Mouse (Mus musculus) mouse trophoblast stem cell (cell line): ENCODE results near the gene Hoxc10.

ENCODE experiments used
- in situ Hi-C, 2 experiments: fragments of 300-500 bp; cut with MseI, MboI; formaldehyde crosslinking; loops; 2 replicates in 1 of 2; 3 replicates in 1 of 2; pipeline ENCODE4 v1.15.1; 2025

The Hoxc10 gene

DNA sequence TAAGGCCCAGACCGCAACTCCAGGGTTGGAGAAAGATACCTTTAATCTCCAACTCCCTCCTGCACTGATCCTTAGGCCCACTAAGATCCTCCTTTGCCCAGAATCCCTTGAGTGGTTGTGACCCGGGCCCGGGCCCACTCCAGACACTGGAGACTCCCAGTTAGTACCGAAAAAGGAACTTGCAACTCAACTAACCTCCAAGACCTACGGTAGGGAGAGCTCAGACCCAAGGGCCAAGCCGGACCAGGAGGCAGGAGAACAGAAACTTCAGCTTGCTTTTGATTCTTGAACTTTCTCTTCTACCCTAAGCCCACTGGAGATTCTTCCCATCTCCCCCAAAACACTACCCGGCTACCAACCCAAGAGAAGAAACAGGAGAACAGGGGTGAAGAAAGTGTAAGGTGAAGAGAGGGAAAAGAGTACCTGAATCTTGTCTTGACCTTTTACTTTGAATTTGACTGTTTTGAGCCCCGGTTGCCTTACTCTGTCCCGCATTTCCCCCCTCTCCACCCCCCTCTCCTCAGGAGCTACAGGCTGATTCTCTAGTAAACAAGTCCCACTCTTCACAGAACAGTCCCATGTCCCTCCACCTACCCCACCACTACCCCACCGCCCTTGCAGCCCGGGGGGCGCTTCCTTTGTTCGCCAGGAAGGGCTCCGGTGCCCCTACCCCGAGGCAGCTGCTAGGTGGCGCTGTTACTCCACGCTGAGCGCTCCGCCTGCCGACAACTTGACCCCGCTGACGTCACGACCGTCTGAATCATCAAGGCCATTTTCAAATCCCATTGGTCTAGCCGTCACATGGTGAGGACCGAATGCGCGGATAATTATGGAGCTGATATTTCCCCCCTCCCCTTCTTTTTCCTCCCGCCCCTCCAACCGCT, 462 bp upstream of the Hoxc10 start:
- in situ Hi-C loops: no loop called here

DNA sequence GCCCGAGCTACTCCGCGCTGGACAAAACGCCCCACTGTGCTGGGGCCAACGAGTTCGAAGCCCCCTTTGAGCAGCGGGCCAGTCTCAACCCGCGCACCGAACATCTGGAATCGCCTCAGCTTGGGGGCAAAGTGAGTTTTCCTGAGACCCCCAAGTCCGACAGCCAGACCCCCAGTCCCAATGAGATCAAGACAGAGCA, 615 bp downstream of the Hoxc10 start, which contains the start of gene Hoxc5:
Gene Hoxc5, plus strand, starts transcription at position 132 of the 199 bp plus-strand sequence.
- in situ Hi-C loops: no loop called here

DNA sequence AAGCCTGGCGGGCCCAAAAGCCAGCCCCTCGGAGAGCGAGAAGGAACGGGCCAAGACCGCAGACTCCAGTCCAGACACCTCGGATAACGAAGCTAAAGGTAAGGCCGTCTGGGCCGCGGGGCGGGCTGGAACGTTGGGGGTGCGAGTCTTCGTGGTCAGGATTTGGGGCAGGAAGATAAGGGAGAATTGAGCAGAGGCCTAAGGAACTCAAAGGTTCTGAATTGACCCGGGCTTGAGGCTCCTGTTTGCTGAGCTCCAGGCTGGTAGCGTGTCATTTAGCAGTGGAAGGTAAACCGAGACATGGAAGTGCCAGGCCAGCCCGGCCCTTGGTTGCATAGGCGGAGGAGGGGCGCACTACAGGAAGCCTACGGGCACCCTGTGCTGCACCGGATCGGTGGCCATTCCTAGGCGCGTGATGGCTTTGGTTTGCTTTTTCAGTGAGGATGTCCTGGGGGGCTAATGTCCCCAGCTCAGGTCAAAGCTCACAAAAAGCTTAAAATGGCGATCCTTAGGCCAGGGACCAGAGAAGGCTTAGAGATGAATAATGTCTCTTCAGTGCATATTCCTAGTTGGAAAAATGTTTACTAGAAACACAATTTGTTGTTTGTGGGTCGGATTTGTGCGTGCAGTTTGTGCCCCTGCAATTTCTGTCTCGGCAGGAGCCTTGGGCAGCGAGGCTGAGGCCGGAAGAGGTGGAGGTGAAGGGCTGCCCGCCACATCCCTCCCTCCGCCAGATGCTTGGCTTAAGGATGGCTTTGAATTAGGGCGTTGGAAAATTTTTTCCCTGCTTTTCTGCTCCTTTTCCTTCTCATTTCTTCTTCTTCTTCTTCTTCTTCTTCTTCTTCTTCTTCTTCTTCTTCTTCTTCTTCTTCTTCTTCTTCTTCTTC, 1.2 kb downstream of the Hoxc10 start:
- in situ Hi-C loops: no loop called here

DNA sequence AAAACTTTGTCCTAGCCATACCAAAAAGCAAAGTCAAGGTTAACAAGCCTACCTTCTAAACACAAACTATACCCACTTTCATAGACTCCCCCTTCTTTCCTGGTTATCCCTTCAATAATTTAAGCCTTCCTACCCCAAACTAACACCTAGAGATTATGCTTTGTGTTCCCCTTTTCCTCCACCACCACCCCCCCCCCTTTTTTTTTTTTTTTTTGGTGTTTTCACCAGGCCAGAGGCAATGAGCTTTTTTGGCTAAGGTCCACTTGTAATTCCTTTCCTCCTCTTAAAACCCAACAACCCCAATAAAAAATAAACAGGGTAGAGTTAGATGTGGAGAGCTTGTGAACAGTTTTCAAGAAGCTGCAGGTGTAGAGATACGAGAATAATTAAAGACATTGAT, 2.7 kb downstream of the Hoxc10 start:
- in situ Hi-C loops: no loop called here

DNA sequence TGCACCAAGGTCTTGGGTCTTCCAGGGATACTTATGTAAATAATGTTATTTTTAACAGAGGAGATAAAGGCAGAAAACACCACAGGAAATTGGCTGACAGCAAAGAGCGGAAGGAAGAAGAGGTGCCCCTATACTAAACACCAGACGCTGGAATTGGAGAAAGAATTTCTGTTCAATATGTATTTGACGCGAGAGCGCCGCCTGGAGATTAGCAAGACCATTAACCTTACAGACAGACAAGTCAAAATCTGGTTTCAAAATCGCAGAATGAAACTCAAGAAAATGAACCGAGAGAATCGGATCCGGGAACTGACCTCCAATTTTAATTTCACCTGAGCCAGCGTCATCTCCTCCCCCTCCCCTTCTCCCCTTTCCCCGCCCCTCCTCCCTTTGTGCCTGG, 4.1 kb downstream of the Hoxc10 start:
- in situ Hi-C loops: no loop called here

DNA sequence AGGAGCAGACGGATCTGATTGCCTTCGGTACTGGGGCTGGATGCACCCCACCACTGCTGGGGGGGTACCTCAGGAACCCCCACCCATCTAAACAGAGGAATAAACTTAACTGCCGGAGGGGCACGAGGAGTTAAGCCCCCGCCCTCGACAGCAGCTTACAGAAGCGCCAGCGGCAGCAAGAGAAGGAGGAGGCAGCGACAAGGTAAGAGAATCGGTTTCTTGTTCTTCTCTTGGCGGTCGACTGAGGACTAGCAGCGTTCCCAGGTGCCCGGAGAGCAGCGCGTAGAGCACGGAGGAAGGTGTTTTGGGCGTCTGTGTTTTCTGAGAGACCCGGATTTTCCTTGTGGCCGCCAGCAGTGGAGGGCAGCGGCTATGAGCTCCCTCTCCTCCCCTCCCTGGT, 5.7 kb downstream of the Hoxc10 start:
- in situ Hi-C loops: no loop called here

DNA sequence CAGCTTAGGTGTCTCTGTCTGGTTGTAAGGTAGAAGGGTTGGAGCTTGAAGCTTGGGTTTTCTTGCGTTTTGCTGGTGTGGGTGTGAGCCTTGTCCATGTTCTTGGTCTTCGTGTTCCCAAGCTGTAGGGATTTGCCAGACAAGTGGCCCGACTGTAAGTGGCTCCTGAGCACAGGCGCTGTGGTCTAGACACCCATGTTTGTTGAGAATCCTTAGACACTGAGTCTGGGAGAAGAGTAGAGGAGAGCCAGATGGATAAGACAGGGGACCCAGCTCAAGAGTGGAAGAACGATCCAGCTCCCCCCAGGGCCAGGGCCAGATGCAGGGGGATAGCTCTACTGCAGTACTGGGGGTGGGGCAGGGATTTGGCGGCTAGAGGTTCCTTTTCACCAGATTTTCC, 6.2 kb downstream of the Hoxc10 start:
- in situ Hi-C loops: no loop called here

DNA sequence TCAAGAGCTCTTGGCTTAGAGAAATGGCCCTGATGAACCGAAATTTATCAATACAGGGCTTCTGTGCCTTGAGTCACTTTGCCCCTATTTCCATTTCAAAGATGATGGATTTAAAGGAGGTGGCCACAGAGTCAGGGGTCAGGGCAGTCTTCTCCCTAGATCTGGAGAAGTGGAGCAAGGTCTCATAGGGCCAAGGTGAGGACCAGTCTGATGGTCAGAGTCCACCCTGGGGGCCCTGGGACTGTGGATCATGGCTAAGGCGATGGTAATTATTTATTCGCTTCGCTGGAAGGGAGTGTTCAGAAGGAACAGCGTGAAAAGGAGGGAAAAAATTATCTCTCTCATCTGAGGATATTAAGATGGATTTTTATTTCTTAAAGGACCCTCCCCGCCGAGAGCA, 8.4 kb downstream of the Hoxc10 start:
- in situ Hi-C loops: no loop called here

DNA sequence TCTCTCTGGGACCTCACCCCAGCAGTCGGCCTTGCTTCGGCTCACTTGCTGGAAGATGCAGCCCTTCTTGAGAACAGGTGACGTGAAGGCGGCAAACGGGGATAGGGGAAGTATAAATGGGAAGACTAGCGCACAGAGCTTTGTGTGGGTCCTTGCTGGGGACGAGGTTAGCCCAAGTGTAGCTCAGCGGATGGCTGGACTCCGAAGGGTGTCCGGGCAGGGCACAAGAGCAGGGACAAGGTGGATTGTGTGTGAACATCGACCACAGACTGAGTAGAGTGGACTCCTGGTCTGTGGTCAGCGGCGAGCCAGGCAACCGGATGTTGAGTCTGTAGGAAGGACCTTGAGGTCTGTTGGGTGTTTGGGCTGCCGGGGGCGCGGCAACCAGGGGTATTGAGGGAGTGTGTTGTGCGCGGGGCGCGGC, 9.1 kb downstream of the Hoxc10 start:
- in situ Hi-C loops: no loop called here

DNA sequence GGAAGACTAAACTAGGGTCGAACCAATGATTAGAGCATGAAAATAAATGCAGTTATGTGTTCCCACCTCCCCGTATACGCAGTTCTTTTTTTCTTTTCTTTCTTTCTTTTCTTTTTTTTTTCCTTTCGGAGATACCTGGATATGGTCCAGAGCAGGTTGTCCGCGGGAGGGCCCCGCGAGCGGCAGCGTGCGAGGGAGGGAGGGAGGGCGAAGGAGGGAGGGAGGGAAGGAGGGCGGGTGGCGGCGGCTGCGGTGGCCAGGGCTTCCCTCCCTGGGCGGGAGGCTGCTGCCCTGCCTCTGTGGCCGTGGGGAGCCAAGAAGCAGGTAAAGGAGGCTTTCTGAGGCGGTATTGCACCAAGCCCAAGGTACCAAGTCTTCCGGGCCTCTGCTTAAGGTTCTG, 9.6 kb downstream of the Hoxc10 start, which contains the start of gene Hoxc9:
Gene Hoxc9, plus strand, starts transcription at position 269 of the 400 bp plus-strand sequence.
- in situ Hi-C loops: no loop called here

DNA sequence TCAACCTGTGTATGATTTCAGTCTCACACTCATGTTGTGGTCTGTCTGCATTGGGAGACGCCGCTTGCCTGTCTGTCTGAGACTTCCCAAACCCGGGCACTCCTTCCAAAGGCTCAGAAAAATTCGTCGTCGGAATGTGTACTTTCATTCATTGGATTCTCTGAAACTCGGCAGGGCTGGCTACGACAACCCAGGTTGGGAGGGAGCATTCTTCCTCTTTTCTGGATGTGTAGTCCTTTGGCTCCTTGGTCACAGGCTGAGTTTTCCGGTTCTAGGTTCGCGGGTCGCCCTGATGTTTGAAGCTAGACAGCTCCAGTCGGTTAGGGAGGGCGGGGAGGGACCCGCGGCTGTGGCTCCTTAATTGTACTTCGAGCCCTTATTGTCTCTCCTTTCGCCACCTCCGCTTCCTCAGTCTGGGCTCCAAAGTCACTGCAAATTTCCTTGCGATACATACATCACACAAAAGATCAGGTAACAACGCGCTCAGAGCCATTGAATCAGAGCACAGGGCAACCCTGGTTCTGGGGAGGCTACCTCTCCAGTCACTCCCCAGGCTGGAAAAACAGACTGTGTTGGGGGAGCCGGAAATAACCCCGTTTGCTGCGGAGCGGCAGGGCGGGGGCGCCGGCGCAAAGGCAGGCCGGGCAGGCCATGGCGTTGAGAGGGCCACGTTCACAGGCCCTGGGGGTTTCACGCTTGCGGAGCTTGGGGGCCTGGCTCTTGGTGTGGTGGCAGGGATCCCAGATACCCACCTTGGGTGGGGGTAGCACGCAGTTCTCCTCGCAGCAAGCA, 10.2 kb downstream of the Hoxc10 start:
- in situ Hi-C loops: no loop called here

DNA sequence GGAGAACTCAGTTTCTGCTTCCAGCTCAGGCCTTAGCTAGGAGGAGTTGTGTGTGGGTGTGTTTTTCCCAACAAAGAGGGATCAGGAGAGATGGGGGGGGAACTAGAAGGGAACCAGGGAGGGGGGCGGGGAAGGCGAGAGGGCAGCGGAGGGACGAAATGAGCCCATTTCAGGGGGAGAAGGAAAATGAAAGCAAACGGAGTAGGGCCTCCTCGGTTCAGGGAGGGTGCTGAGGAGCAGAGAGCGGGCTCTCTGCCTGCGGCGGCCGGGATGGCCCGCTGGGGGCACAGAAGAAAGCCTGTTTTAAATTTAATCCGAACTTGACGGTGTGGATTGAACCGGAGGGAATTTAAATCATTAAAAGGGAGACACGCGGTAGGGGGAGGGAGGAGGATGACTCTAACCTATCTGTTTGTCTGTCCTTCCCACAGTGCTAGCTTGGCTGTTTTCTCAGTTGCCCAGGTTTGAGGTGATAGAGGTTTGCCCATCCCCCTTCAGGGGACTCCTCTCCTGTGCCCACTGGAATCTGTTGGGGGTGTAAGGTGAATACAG, 10.9 kb downstream of the Hoxc10 start:
- in situ Hi-C loops: no loop called here

DNA sequence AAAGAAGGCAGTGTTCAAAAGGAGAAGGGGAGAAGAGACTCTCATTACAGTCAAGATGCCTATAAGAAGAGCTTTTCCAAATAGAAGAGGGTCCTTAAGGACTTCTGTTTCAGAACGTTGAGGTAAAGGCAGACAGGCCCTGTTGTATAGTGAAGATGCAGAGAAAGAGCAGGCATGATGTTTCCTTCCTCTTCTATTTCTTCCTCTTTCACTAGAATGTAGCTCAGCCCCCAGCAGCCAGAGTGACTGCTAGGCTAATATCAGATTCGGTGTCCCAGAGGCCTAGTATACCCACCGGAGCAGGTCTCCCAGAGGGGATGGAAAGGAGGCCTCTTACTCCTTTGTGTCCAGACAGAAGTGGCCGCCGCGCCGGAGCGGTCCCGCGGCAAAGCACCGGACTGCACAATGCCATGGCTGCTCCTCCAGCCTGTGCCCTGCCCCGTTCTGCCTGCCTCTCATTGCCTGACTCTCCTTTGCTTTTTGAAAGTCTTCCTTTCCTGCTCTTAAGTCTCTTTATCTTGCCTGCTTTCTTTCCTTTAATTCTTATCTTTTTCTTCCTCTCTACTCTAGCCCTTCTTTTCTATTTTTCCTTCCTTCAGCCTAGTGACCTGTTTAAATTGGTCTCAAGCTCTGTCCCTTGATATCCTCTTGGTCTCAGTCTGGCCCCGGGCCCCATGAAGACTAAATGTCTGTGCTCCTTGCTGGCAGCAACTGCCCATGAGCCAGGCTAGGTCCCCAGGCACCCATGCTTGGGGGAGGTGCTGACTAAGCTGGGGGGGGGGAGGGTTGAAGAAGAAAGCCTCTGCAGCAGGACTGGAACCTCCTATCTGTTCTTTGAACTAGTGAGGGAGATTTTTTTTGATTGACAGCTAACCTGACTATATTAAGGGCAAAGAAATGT, 12.3 kb downstream of the Hoxc10 start:
- in situ Hi-C loops: no loop called here

DNA sequence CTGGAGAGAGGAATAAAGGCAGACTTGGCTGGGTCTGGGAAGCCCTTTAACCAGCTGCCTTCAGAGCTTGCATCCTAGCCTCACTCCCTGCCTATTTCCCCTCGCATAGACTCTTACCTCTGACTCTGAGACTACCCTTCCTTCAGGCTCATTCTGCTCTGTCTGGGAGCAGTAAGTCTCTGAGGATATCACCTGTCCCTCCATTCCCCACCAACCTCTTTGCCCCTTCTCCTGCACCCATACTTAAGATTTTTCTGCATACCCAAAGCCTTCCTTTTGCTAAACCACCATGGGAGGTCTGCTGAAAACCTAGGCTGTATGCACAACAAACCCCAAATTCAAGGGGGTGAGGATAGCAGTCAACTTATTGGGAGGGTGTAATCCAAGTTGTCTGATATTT, 13.3 kb downstream of the Hoxc10 start:
- in situ Hi-C loops: no loop called here

DNA sequence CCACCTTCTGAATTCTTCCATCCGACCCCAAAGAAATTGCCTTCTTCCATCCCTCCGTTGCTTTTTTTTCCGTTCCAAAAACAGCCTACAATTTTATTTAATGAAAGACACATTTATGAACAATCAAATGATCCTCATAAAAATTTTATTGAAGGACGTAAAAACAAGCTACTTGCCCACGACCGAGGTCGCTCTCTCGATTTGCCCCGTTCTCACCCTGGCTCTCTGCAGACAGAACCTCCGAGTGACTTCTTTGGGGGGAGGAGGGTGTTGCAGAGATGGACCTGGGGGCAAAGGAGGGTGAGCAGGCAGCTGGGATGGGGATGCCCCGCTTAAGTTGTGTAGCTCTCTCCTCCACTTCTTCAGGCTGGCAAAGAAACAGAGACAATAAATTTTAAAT, 13.8 kb downstream of the Hoxc10 start:
- in situ Hi-C loops: no loop called here

DNA sequence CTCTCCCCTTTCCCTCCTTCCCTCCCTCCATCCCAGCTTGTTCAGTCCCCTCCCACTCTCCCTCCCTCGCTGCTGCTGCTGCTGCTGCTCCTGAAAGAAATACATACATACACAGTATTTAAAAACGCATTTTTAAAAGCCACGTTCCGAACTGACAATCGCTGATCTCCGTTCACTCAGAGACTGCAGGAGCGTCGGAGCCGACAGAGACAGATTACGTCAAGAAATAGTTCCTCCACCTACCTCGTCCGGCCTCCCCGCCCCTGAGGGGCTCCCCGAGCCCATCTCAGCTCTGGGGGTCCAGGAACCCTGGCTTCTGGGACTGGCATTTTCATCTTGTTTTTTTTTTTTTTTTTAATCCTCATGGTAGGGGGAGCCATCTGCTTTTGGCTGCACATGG, 14.3 kb downstream of the Hoxc10 start:
- in situ Hi-C loops: no loop called here

DNA sequence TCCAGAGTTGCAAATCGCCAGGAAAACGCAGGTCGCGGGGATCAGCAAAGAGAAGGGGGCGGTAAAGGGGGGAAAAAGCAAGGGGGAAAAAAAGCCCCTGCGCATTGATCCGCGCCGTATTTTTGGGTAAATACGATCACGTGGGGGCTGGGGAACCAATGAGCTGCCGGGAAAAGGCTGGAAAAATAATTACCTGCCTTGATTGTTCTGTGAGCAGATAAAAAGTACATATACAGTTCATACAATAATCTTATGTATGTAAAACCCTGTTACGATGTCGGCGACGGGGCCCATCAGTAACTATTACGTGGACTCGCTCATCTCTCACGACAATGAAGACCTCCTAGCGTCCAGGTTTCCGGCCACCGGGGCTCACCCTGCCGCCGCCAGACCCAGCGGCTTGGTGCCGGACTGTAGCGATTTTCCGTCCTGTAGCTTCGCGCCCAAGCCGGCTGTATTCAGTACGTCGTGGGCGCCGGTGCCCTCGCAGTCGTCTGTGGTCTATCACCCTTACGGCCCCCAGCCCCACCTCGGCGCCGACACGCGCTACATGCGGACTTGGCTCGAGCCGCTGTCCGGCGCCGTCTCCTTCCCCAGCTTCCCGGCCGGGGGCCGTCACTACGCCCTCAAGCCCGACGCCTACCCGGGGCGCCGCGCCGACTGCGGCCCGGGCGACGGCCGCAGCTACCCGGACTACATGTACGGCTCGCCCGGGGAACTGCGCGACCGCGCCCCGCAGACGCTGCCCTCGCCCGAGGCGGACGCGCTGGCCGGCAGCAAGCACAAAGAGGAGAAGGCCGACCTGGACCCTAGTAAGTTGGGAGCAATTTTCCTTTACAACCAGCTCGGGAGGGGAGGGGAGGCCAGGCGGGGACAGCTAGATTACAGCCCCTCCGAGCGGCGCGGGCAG, 15.0 kb downstream of the Hoxc10 start:
- in situ Hi-C loops: no loop called here

DNA sequence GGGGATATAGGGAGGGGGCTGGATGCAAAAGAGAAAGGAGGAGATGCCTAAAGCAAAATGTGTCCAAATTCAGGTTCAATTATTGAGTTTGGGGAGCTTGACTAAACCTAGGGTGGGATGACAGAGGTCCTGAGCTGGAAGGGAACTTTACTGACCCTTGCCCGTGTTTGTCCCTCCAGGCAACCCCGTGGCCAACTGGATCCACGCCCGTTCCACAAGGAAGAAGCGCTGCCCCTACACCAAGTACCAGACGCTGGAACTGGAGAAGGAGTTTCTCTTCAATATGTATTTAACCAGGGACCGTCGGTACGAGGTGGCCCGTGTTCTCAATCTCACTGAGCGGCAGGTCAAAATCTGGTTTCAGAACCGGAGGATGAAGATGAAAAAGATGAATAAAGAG, 17.1 kb downstream of the Hoxc10 start:
- in situ Hi-C loops: no loop called here

DNA sequence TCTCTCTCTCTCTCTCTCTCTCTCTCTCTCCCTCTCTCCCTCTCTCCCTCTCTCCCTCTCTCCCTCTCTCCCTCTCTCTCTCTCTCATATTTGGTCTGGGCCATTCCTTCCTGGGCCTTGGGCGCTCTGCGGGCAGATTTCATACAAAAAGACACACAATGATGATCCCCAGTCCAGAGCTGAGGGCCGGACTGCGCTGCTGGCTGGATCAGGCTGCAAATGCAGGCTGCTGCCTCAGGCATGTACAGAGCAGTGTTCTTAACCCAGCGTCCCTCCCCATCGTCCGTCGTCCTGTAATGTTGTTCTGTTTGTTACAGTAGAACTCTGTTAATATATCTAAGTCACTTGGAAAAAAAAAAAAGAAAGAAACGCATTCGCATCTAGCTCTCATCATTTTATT, 17.9 kb downstream of the Hoxc10 start:
- in situ Hi-C loops: no loop called here

DNA sequence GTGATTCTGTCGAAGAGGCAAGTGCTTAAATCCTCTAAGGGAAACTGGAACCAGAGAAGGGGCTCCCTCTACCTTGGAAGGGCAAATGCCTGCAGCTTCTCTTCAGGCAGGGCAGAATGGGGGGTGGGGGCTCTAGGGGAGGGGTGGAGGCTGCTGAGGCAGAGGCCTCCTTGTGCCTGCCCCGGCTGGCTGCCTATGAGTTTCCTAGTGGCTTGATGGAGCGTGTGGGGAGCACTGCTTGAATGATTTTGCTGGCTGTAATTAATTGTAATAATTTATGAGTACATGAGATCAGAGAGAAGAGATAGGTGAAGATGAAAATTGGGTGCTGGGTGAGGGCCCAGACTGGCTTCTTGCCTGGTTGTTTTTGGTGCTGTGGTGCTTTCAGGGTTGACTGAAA, 18.3 kb downstream of the Hoxc10 start:
- in situ Hi-C loops: loop anchor here (5.0 kb wide), 2 partner anchors 182 to 187 kb away; partner anchors contain the start of gene Smug1 (in 1 of the 2)
